Mouse (Mus musculus): ENCODE results near the gene Klhl40. TPM values are rescaled to one million over a fixed set of nuclear protein-coding genes. Genes with fewer than 3 reads are reported as not detected.

Klhl40 gene
- 0.72 and 0.99 TPM in 2 replicates for polyA plus RNA-seq (2015; fragmentation: Nextera tagmentation; extraction: Ambion mirVana)

GRCm38 (mm10) chr9:121777484-121778065 is at the start of gene Klhl40:
Gene Klhl40 (plus strand): TSS chr9:121777607.
- Histone ChIP-seq H3K36me3 (ENCODE audit: insufficient read depth, low read length) (no peaks in the 10 kb centered on the region), H3K27ac (ENCODE audit: low read length) (no peak within 1 kb of the TSS), H3K9me3 (ENCODE audit: low read length) (no peaks in the 10 kb centered on the region), H3K9ac (replicated peaks; ENCODE audit: low read length) (no peak within 1 kb of the TSS; the same call in 1 of the 2 replicates), H3K4me3 (ENCODE audit: low read length) (peak within 1 kb of the TSS; percentile 35), H3K27me3 (ENCODE audit: insufficient read depth, low read length) (peaks cover 31% of the 10 kb centered on the region), H3K4me2 (replicated peaks; ENCODE audit: low read depth, low read length) (peak within 1 kb of the TSS; percentile 60), H3K4me1 (ENCODE audit: insufficient read depth, low read length) (peaks cover 10% of the 10 kb centered on the region)
- peak; percentile 29; the same call in 1 of the 2 replicates for ATAC-seq (ENCODE audit: low FRiP score, low TSS enrichment)
- 18% methylated on average over 30 of the region's 30 CpGs for WGBS

GRCm38 (mm10) chr9:121740490-121740889 is 36.9 kb upstream of the Klhl40 start:
- peaks cover 42% of the 10 kb centered on the region for H3K36me3 ChIP-seq (ENCODE audit: insufficient read depth, low read length)

GRCm38 (mm10) chr9:121741168-121741567 is 36.2 kb upstream of the Klhl40 start:
- Histone ChIP-seq H3K9me3 (ENCODE audit: low read length) (no peaks in the 10 kb centered on the region), H3K36me3 (ENCODE audit: insufficient read depth, low read length) (peaks cover 42% of the 10 kb centered on the region), H3K4me3 (ENCODE audit: low read length) (no peak overlapping the region), H3K4me2 (replicated peaks; ENCODE audit: low read depth, low read length) (no peak overlapping the region), H3K9ac (replicated peaks; ENCODE audit: low read length) (no peak overlapping the region), H3K4me1 (ENCODE audit: insufficient read depth, low read length) (no peaks in the 10 kb centered on the region), H3K27ac (ENCODE audit: low read length) (no peak overlapping the region), H3K27me3 (ENCODE audit: insufficient read depth, low read length) (no peaks in the 10 kb centered on the region)
- WGBS, result 94% methylated on average over 3 of the region's 3 CpGs
- ATAC-seq (ENCODE audit: low FRiP score, low TSS enrichment), result no peak

More at GRCm38 (mm10) chr9:121740490-121740889, 36.9 kb upstream of the Klhl40 start:
- Histone ChIP-seq H3K27me3 (ENCODE audit: insufficient read depth, low read length) (no peaks in the 10 kb centered on the region), H3K27ac (ENCODE audit: low read length) (no peak overlapping the region), H3K4me3 (ENCODE audit: low read length) (no peak overlapping the region), H3K4me1 (ENCODE audit: insufficient read depth, low read length) (no peaks in the 10 kb centered on the region), H3K9me3 (ENCODE audit: low read length) (no peaks in the 10 kb centered on the region), H3K9ac (replicated peaks; ENCODE audit: low read length) (no peak overlapping the region), H3K4me2 (replicated peaks; ENCODE audit: low read depth, low read length) (no peak overlapping the region)
- no peak for ATAC-seq (ENCODE audit: low FRiP score, low TSS enrichment)
- 81% methylated on average over 6 of the region's 6 CpGs for WGBS

GRCm38 (mm10) chr9:121744051-121744450 is 33.4 kb upstream of the Klhl40 start:
- no peak overlapping the region for H3K9ac ChIP-seq (replicated peaks; ENCODE audit: low read length)
- no peak overlapping the region for H3K4me3 ChIP-seq (ENCODE audit: low read length)
- WGBS, result 89% methylated on average over 8 of the region's 8 CpGs
- no peak overlapping the region for H3K4me2 ChIP-seq (replicated peaks; ENCODE audit: low read depth, low read length)
- H3K4me1 ChIP-seq (ENCODE audit: insufficient read depth, low read length), result no peaks in the 10 kb centered on the region
- no peak for ATAC-seq (ENCODE audit: low FRiP score, low TSS enrichment)
- H3K9me3 ChIP-seq (ENCODE audit: low read length), result no peaks in the 10 kb centered on the region
- H3K36me3 ChIP-seq (ENCODE audit: insufficient read depth, low read length), result peaks cover 65% of the 10 kb centered on the region
- no peak overlapping the region for H3K27ac ChIP-seq (ENCODE audit: low read length)
- H3K27me3 ChIP-seq (ENCODE audit: insufficient read depth, low read length), result no peaks in the 10 kb centered on the region

- Histone ChIP-seq H3K4me2 (replicated peaks; ENCODE audit: low read depth, low read length) (no peak overlapping the region), H3K27me3 (ENCODE audit: insufficient read depth, low read length) (no peaks in the 10 kb centered on the region), H3K27ac (ENCODE audit: low read length) (no peak overlapping the region), H3K4me3 (ENCODE audit: low read length) (no peak overlapping the region), H3K9me3 (ENCODE audit: low read length) (no peaks in the 10 kb centered on the region), H3K36me3 (ENCODE audit: insufficient read depth, low read length) (peaks cover 78% of the 10 kb centered on the region), H3K4me1 (ENCODE audit: insufficient read depth, low read length) (no peaks in the 10 kb centered on the region), H3K9ac (replicated peaks; ENCODE audit: low read length) (no peak overlapping the region)
- ATAC-seq (ENCODE audit: low FRiP score, low TSS enrichment), result no peak
- 93% methylated on average over 9 of the region's 9 CpGs for WGBS
Observed at GRCm38 (mm10) chr9:121752774-121753173, 24.6 kb upstream of the Klhl40 start.

GRCm38 (mm10) chr9:121754624-121755023 is 22.8 kb upstream of the Klhl40 start:
- no peaks in the 10 kb centered on the region for H3K9me3 ChIP-seq (ENCODE audit: low read length)
- peaks cover 61% of the 10 kb centered on the region for H3K36me3 ChIP-seq (ENCODE audit: insufficient read depth, low read length)
- peaks cover 10% of the 10 kb centered on the region for H3K4me1 ChIP-seq (ENCODE audit: insufficient read depth, low read length)
- H3K4me3 ChIP-seq (ENCODE audit: low read length), result no peak overlapping the region
- no peak overlapping the region for H3K9ac ChIP-seq (replicated peaks; ENCODE audit: low read length)
- H3K4me2 ChIP-seq (replicated peaks; ENCODE audit: low read depth, low read length), result no peak overlapping the region
- H3K27ac ChIP-seq (ENCODE audit: low read length), result no peak overlapping the region
- 89% methylated on average over 3 of the region's 3 CpGs for WGBS
- ATAC-seq (ENCODE audit: low FRiP score, low TSS enrichment), result no peak
- H3K27me3 ChIP-seq (ENCODE audit: insufficient read depth, low read length), result no peaks in the 10 kb centered on the region

- Histone ChIP-seq H3K4me3 (ENCODE audit: low read length) (no peak overlapping the region), H3K9me3 (ENCODE audit: low read length) (no peaks in the 10 kb centered on the region), H3K9ac (replicated peaks; ENCODE audit: low read length) (no peak overlapping the region), H3K27ac (ENCODE audit: low read length) (no peak overlapping the region), H3K4me2 (replicated peaks; ENCODE audit: low read depth, low read length) (no peak overlapping the region), H3K4me1 (ENCODE audit: insufficient read depth, low read length) (peaks cover 18% of the 10 kb centered on the region), H3K36me3 (ENCODE audit: insufficient read depth, low read length) (peaks cover 40% of the 10 kb centered on the region), H3K27me3 (ENCODE audit: insufficient read depth, low read length) (no peaks in the 10 kb centered on the region)
- ATAC-seq (ENCODE audit: low FRiP score, low TSS enrichment), result no peak
- 88% methylated on average over 3 of the region's 3 CpGs for WGBS
Observed at GRCm38 (mm10) chr9:121756785-121757184, 20.6 kb upstream of the Klhl40 start.

- H3K4me3 ChIP-seq (ENCODE audit: low read length), result no peak overlapping the region
- WGBS, result 57% methylated on average over 3 of the region's 3 CpGs
- H3K4me2 ChIP-seq (replicated peaks; ENCODE audit: low read depth, low read length), result no peak overlapping the region
- ATAC-seq (ENCODE audit: low FRiP score, low TSS enrichment), result no peak
- H3K27me3 ChIP-seq (ENCODE audit: insufficient read depth, low read length), result no peaks in the 10 kb centered on the region
- H3K4me1 ChIP-seq (ENCODE audit: insufficient read depth, low read length), result peaks cover 18% of the 10 kb centered on the region
- H3K9me3 ChIP-seq (ENCODE audit: low read length), result no peaks in the 10 kb centered on the region
- H3K27ac ChIP-seq (ENCODE audit: low read length), result no peak overlapping the region
- H3K9ac ChIP-seq (replicated peaks; ENCODE audit: low read length), result no peak overlapping the region
- H3K36me3 ChIP-seq (ENCODE audit: insufficient read depth, low read length), result peaks cover 37% of the 10 kb centered on the region
Observed at GRCm38 (mm10) chr9:121757432-121757831, 20.0 kb upstream of the Klhl40 start.

GRCm38 (mm10) chr9:121757835-121758814 is 19.3 kb upstream of the Klhl40 start:
- Histone ChIP-seq H3K9me3 (ENCODE audit: low read length) (no peaks in the 10 kb centered on the region), H3K27me3 (ENCODE audit: insufficient read depth, low read length) (no peaks in the 10 kb centered on the region), H3K4me2 (replicated peaks; ENCODE audit: low read depth, low read length) (peak overlapping the region; percentile 98), H3K4me3 (ENCODE audit: low read length) (peak overlapping the region; percentile 85), H3K9ac (replicated peaks; ENCODE audit: low read length) (peak overlapping the region; percentile 94), H3K4me1 (ENCODE audit: insufficient read depth, low read length) (peaks cover 18% of the 10 kb centered on the region), H3K36me3 (ENCODE audit: insufficient read depth, low read length) (peaks cover 39% of the 10 kb centered on the region), H3K27ac (ENCODE audit: low read length) (no peak overlapping the region)
- WGBS, result 53% methylated on average over 10 of the region's 10 CpGs
- ATAC-seq (ENCODE audit: low FRiP score, low TSS enrichment), result 0 out of 2 replicates have a peak, but pooled peaks have one; percentile 0
